Mouse (Mus musculus): ENCODE data around the gene Ccdc124.

The Ccdc124 gene

GRCm38 (mm10) chr8:70869601-70870041 is 4.1 kb downstream of the Ccdc124 start:
- DNase-seq (ENCODE audit: low spot score) = peak; percentile 78

- no peak for DNase-seq (ENCODE audit: low spot score)
These were observed 4.5 kb downstream of the Ccdc124 start for GRCm38 (mm10) chr8:70869199-70869571.

GRCm38 (mm10) chr8:70868559-70869198 is 5.1 kb downstream of the Ccdc124 start:
- no peak for DNase-seq (ENCODE audit: low spot score)

GRCm38 (mm10) chr8:70866566-70866965 is 7.2 kb downstream of the Ccdc124 start:
- no peak for DNase-seq (ENCODE audit: low spot score)

GRCm38 (mm10) chr8:70866001-70866520 is 7.7 kb downstream of the Ccdc124 start:
- no peak for DNase-seq (ENCODE audit: low spot score)

GRCm38 (mm10) chr8:70865350-70866000 is 8.3 kb downstream of the Ccdc124 start:
- peak; percentile 100 for DNase-seq (ENCODE audit: low spot score)

GRCm38 (mm10) chr8:70864712-70865221 is 9.0 kb downstream of the Ccdc124 start:
- DNase-seq (ENCODE audit: low spot score) = no peak

- DNase-seq (ENCODE audit: low spot score) = no peak
These were observed 9.6 kb downstream of the Ccdc124 start for GRCm38 (mm10) chr8:70863956-70864711.

- no peak for DNase-seq (ENCODE audit: low spot score)
These were observed 10.7 kb downstream of the Ccdc124 start, which contains the start of gene Kcnn1 for GRCm38 (mm10) chr8:70862824-70863641. Kcnn1 (minus strand) TSS chr8:70863258.

- no peak for DNase-seq (ENCODE audit: low spot score)
These were observed 16.2 kb downstream of the Ccdc124 start for GRCm38 (mm10) chr8:70857516-70857915.

- no peak for DNase-seq (ENCODE audit: low spot score)
These were observed 17.1 kb downstream of the Ccdc124 start for GRCm38 (mm10) chr8:70856541-70857197.

GRCm38 (mm10) chr8:70856028-70856427 is 17.7 kb downstream of the Ccdc124 start:
- DNase-seq (ENCODE audit: low spot score) = no peak

- no peak for DNase-seq (ENCODE audit: low spot score)
These were observed 19.9 kb downstream of the Ccdc124 start for GRCm38 (mm10) chr8:70853863-70854262.

GRCm38 (mm10) chr8:70852595-70853231 is 21.0 kb downstream of the Ccdc124 start:
- DNase-seq (ENCODE audit: low spot score) = no peak

- DNase-seq (ENCODE audit: low spot score) = no peak
These were observed 21.9 kb downstream of the Ccdc124 start for GRCm38 (mm10) chr8:70851837-70852236.

- DNase-seq (ENCODE audit: low spot score) = no peak
These were observed 22.8 kb downstream of the Ccdc124 start for GRCm38 (mm10) chr8:70850947-70851346.

GRCm38 (mm10) chr8:70850132-70850845 is 23.4 kb downstream of the Ccdc124 start:
- no peak for DNase-seq (ENCODE audit: low spot score)

- DNase-seq (ENCODE audit: low spot score) = peak; percentile 63
These were observed 24.3 kb downstream of the Ccdc124 start for GRCm38 (mm10) chr8:70849333-70849990.
